In genomic region chr10:96308713-96309445, GRCm38 (mm10) we compare ENCODE assay signal across 9 mouse cellular contexts.
A peak's percentile ranks its signal among the peaks of the same experiment; 100 is the strongest.
DNase-seq lines count a peak whose midpoint lies in the region; ATAC-seq lines count a peak whose summit lies in the region.
"Had no signal": no experiment of that assay in that cellular context is flagged by ENCODE, and none has a peak within 500 bp of the region (broad histone marks: within the 10 kb centered on the region; RNA-seq: fewer than 3 reads in every experiment).

No protein-coding gene starts in this region.

- intact Hi-C loops in heart, postnatal 25 days (cut with DNase I) = no loop called here

- peak; percentile 31 to 34 for DNase-seq in urinary bladder, adult 18-20 months (ENCODE audit: low spot score in 2 of 2)
- DNase-seq in urinary bladder, postnatal 10 days (ENCODE audit: low spot score) = no peak
- peak; percentile 87 for DNase-seq in embryo, embryonic 10.5 days (ENCODE audit: low spot score)
- peak; percentile 6 for DNase-seq in heart, postnatal 25 days (ENCODE audit: low spot score)
- peak; percentile 94 for DNase-seq in midbrain, embryonic 11.5 days (ENCODE audit: low spot score, missing footprints)
- no peak for DNase-seq in layer of hippocampus, adult 9-10 months (ENCODE audit: low spot score)
- no peak for DNase-seq in testis, postnatal 14 days (ENCODE audit: low spot score)
- DNase-seq in frontal cortex, postnatal 25 days (ENCODE audit: low spot score in 2 of 2) = no peak

- no peak overlapping the region for H3K4me2 ChIP-seq in midbrain, embryonic 11.5 days
- H3K4me2 ChIP-seq: liver, embryonic 15.5 days had no signal

- H3K36me3 ChIP-seq in midbrain, embryonic 11.5 days (ENCODE audit: control insufficient read depth, insufficient read depth, low read length) = no peaks in the 10 kb centered on the region; the same call in 1 of the 2 replicates
- H3K36me3 ChIP-seq: liver, embryonic 15.5 days had no signal

- ATAC-seq in midbrain, embryonic 11.5 days (ENCODE audit: low FRiP score) = peak; percentile 95

- no peaks in the 10 kb centered on the region for H3K27me3 ChIP-seq in midbrain, embryonic 11.5 days (ENCODE audit: control insufficient read depth, insufficient read depth, low read length)
- H3K27me3 ChIP-seq: liver, embryonic 15.5 days had no signal

- peaks cover 7% of the 10 kb centered on the region for H3K9me3 ChIP-seq in midbrain, embryonic 11.5 days (ENCODE audit: control insufficient read depth, low read length)
- H3K9me3 ChIP-seq: liver, embryonic 15.5 days had no signal

- H3K4me3 ChIP-seq in midbrain, embryonic 11.5 days (ENCODE audit: low read depth, low read length) = no peak overlapping the region
- H3K4me3 ChIP-seq: liver, embryonic 15.5 days had no signal

- H3K9ac ChIP-seq in midbrain, embryonic 11.5 days (ENCODE audit: low read length) = no peak overlapping the region
- H3K9ac ChIP-seq: liver, embryonic 15.5 days had no signal

- peak overlapping the region; percentile 58 for H3K27ac ChIP-seq in midbrain, embryonic 11.5 days (ENCODE audit: low read depth, low read length)
- H3K27ac ChIP-seq: liver, embryonic 15.5 days had no signal

- 7% methylated on average over 7 of the region's 7 CpGs for WGBS in midbrain, embryonic 11.5 days

- peaks cover 13% of the 10 kb centered on the region for H3K4me1 ChIP-seq in midbrain, embryonic 11.5 days (ENCODE audit: control insufficient read depth, insufficient read depth, low read length)
- H3K4me1 ChIP-seq: liver, embryonic 15.5 days had no signal

Comparison
In these comparisons a context has a peak if more than half of its experiments do, and no peak if none do; other contexts are left out.
1. DNase-seq: peak in urinary bladder, adult 18-20 months (2 of 2), embryo, embryonic 10.5 days (single experiment), heart, postnatal 25 days (single experiment) and midbrain, embryonic 11.5 days (single experiment); none in urinary bladder, postnatal 10 days (single experiment), layer of hippocampus, adult 9-10 months (single experiment), testis, postnatal 14 days (single experiment) and frontal cortex, postnatal 25 days (0 of 2).